Mouse (Mus musculus): ENCODE measurements around the gene Tspan4. TPM values are rescaled to one million over a fixed set of nuclear protein-coding genes. Genes with fewer than 3 reads are reported as not detected.

Tspan4 gene
- polyA plus RNA-seq, 1 experiment: 16.4 TPM

GRCm38 (mm10) chr7:141519795-141520194 lies 44.8 kb downstream of the Tspan4 start:
- Histone ChIP-seq H3K27ac (ENCODE audit: control insufficient read depth, insufficient read depth, low read depth, low read length, poor library complexity) (no peak overlapping the region), H3K4me1 (ENCODE audit: control insufficient read depth, insufficient read depth, low read length) (no peaks in the 10 kb centered on the region), H3K4me3 (replicated peaks; ENCODE audit: control insufficient read depth, low read depth, low read length) (no peak overlapping the region)
- TF ChIP-seq POLR2A (IDR thresholded peaks at IDR 0.05; ENCODE audit: borderline replicate concordance, control insufficient read depth, low read depth, low read length) (no peak), CTCF (IDR thresholded peaks at IDR 0.05; ENCODE audit: control insufficient read depth, insufficient read depth, low read length) (no peak)
- 86% methylated on average over 1 of the region's 1 CpGs for WGBS

GRCm38 (mm10) chr7:141523007-141523406 lies 48.0 kb downstream of the Tspan4 start:
- Histone ChIP-seq H3K4me1 (ENCODE audit: control insufficient read depth, insufficient read depth, low read length) (no peaks in the 10 kb centered on the region), H3K27ac (ENCODE audit: control insufficient read depth, insufficient read depth, low read depth, low read length, poor library complexity) (no peak overlapping the region), H3K4me3 (replicated peaks; ENCODE audit: control insufficient read depth, low read depth, low read length) (no peak overlapping the region)
- 47% methylated on average over 4 of the region's 4 CpGs for WGBS
- no peak for TF ChIP-seq POLR2A (IDR thresholded peaks at IDR 0.05; ENCODE audit: borderline replicate concordance, control insufficient read depth, low read depth, low read length)
- no peak for TF ChIP-seq CTCF (IDR thresholded peaks at IDR 0.05; ENCODE audit: control insufficient read depth, insufficient read depth, low read length)

GRCm38 (mm10) chr7:141524271-141524670 lies 49.2 kb downstream of the Tspan4 start:
- WGBS: 80% methylated on average over 4 of the region's 4 CpGs

GRCm38 (mm10) chr7:141524760-141525579 lies 49.9 kb downstream of the Tspan4 start:
- Histone ChIP-seq H3K4me1 (ENCODE audit: control insufficient read depth, insufficient read depth, low read length) (no peaks in the 10 kb centered on the region), H3K4me3 (replicated peaks; ENCODE audit: control insufficient read depth, low read depth, low read length) (no peak overlapping the region), H3K27ac (ENCODE audit: control insufficient read depth, insufficient read depth, low read depth, low read length, poor library complexity) (no peak overlapping the region)
- TF ChIP-seq POLR2A (IDR thresholded peaks at IDR 0.05; ENCODE audit: borderline replicate concordance, control insufficient read depth, low read depth, low read length): no peak
- peak; percentile 93 for TF ChIP-seq CTCF (IDR thresholded peaks at IDR 0.05; ENCODE audit: control insufficient read depth, insufficient read depth, low read length)
- WGBS: 51% methylated on average over 6 of the region's 6 CpGs

More at GRCm38 (mm10) chr7:141524271-141524670, 49.2 kb downstream of the Tspan4 start:
- Histone ChIP-seq H3K27ac (ENCODE audit: control insufficient read depth, insufficient read depth, low read depth, low read length, poor library complexity) (no peak overlapping the region), H3K4me3 (replicated peaks; ENCODE audit: control insufficient read depth, low read depth, low read length) (no peak overlapping the region), H3K4me1 (ENCODE audit: control insufficient read depth, insufficient read depth, low read length) (no peaks in the 10 kb centered on the region)
- TF ChIP-seq CTCF (IDR thresholded peaks at IDR 0.05; ENCODE audit: control insufficient read depth, insufficient read depth, low read length) (no peak), POLR2A (IDR thresholded peaks at IDR 0.05; ENCODE audit: borderline replicate concordance, control insufficient read depth, low read depth, low read length) (no peak)

DNA sequence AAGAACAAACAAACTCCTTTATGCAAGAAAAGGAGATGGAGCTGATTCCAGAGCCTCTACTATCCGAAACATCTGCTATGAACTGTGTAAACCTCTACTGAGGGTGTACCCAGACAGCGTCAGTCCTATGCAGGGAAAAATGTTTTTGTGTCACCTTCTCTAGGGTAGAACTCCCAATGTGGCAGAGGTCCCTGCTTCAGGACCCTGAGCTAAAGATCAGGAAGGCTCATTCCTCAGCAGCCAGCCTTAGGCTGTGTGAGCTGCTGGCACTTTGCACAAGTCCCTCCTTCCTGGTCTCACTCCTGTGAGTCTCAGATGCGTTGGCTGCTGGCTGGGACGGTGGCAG lies 50.5 kb downstream of the Tspan4 start:
- no peaks in the 10 kb centered on the region for H3K4me1 ChIP-seq (ENCODE audit: control insufficient read depth, insufficient read depth, low read length)
- no peak overlapping the region for H3K27ac ChIP-seq (ENCODE audit: control insufficient read depth, insufficient read depth, low read depth, low read length, poor library complexity)
- WGBS: 92% methylated on average over 4 of the region's 4 CpGs
- TF ChIP-seq CTCF (IDR thresholded peaks at IDR 0.05; ENCODE audit: control insufficient read depth, insufficient read depth, low read length): no peak
- no peak for TF ChIP-seq POLR2A (IDR thresholded peaks at IDR 0.05; ENCODE audit: borderline replicate concordance, control insufficient read depth, low read depth, low read length)
- no peak overlapping the region for H3K4me3 ChIP-seq (replicated peaks; ENCODE audit: control insufficient read depth, low read depth, low read length)

- Histone ChIP-seq H3K4me1 (ENCODE audit: control insufficient read depth, insufficient read depth, low read length) (peaks cover 5% of the 10 kb centered on the region; the same call in 1 of the 2 replicates), H3K27ac (ENCODE audit: control insufficient read depth, insufficient read depth, low read depth, low read length, poor library complexity) (no peak overlapping the region), H3K4me3 (replicated peaks; ENCODE audit: control insufficient read depth, low read depth, low read length) (no peak overlapping the region)
- TF ChIP-seq CTCF (IDR thresholded peaks at IDR 0.05; ENCODE audit: control insufficient read depth, insufficient read depth, low read length) (no peak), POLR2A (IDR thresholded peaks at IDR 0.05; ENCODE audit: borderline replicate concordance, control insufficient read depth, low read depth, low read length) (no peak)
- 65% methylated on average over 1 of the region's 1 CpGs for WGBS
These were observed 60.5 kb downstream of the Tspan4 start for GRCm38 (mm10) chr7:141535570-141535969.

- peaks cover 9% of the 10 kb centered on the region for H3K4me1 ChIP-seq (ENCODE audit: control insufficient read depth, insufficient read depth, low read length)
- no peak for TF ChIP-seq POLR2A (IDR thresholded peaks at IDR 0.05; ENCODE audit: borderline replicate concordance, control insufficient read depth, low read depth, low read length)
- TF ChIP-seq CTCF (IDR thresholded peaks at IDR 0.05; ENCODE audit: control insufficient read depth, insufficient read depth, low read length): no peak
- peak overlapping the region; percentile 25 for H3K27ac ChIP-seq (ENCODE audit: control insufficient read depth, insufficient read depth, low read depth, low read length, poor library complexity)
- 6% methylated on average over 18 of the region's 18 CpGs for WGBS
- H3K4me3 ChIP-seq (replicated peaks; ENCODE audit: control insufficient read depth, low read depth, low read length): peak overlapping the region; percentile 75
These were observed 64.0 kb downstream of the Tspan4 start for GRCm38 (mm10) chr7:141538852-141539555.

DNA sequence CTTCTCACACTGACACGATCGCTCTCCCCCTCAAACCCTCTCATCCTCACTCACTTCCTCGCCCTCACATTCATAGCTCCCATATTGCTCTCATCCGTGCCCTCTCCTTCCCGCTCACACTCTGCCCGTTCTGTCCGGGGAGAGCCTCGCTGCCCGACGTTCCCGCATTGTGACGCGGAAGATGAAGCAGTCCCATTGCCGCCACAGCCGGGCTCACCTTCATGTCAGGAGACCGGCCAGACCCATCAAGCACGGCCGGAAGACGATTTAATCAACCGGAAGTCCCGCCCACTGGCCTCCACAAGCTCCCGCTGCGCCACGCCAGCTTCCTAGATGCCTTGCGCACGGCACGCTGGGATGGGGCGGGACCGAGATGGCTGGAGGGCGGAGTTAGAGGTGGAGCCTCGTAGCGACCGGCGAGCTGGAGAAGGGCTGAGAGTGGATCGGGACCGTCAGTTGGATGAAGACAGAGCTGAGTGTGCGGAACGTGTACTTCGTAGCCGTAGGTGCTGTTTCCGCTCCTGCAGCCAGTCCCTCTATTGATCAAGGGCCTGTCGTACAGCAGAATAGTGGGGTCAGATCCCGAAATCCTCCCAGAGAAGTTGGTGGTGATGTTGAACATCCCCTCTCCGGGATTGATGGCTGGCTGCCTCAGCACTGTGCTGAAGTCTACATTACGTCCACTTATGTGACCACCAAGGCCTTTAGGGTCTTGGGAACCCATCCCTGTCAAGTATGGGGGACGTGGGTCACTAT lies 64.7 kb downstream of the Tspan4 start, which contains the start of gene Chid1:
Gene Chid1 (minus strand): TSS at position 302 of the 756 bp plus-strand sequence.
- Histone ChIP-seq H3K4me3 (replicated peaks; ENCODE audit: control insufficient read depth, low read depth, low read length) (peak within 1 kb of the TSS; percentile 75), H3K4me1 (ENCODE audit: control insufficient read depth, insufficient read depth, low read length) (peaks cover 9% of the 10 kb centered on the region), H3K27ac (ENCODE audit: control insufficient read depth, insufficient read depth, low read depth, low read length, poor library complexity) (peak within 1 kb of the TSS; percentile 63)
- TF ChIP-seq POLR2A (IDR thresholded peaks at IDR 0.05; ENCODE audit: borderline replicate concordance, control insufficient read depth, low read depth, low read length) (peak; percentile 90), CTCF (IDR thresholded peaks at IDR 0.05; ENCODE audit: control insufficient read depth, insufficient read depth, low read length) (no peak)
- under 1% methylated on average over 46 of the region's 46 CpGs for WGBS
